Mouse (Mus musculus) neutrophil, adult 65 days (primary cell): ENCODE data around the gene Gtf3c2. TPM values are rescaled to one million over a fixed set of nuclear protein-coding genes. Genes with fewer than 3 reads are reported as not detected.

Source experiments
- total RNA-seq: library from RNA; stranded (reverse); gene quantifications from 2 replicates; pipeline ENCODE4 v1.2.4, GENCODE M21; 2023

Gtf3c2 gene
- total RNA-seq, result 88.6 and 97.9 TPM in 2 replicates

GRCm38 (mm10) chr5:31179766-31180630 lies at the start of gene Gtf3c2, which contains the start of gene Gm29609:
Gene Gtf3c2 (minus strand): TSS chr5:31180144.
Gene Gm29609 (minus strand): TSS chr5:31179911.

GRCm38 (mm10) chr5:31220448-31221303 lies 40.7 kb upstream of the Gtf3c2 start, which contains the start of gene Ppm1g:
Gene Ppm1g (minus strand): TSS chr5:31220687.

GRCm38 (mm10) chr5:31201742-31202590 lies 22.0 kb upstream of the Gtf3c2 start, which contains the start of gene Zfp513:
Gene Zfp513 (minus strand): TSS chr5:31202303.

GRCm38 (mm10) chr5:31192939-31193630 lies 13.1 kb upstream of the Gtf3c2 start, which contains the start of the genes Snx17 and Eif2b4:
Gene Snx17 (plus strand): TSS chr5:31193227.
Gene Eif2b4 (minus strand): TSS chr5:31193430.

GRCm38 (mm10) chr5:31154152-31154553 lies 25.8 kb downstream of the Gtf3c2 start, which contains the start of gene Mpv17:
Gene Mpv17 (minus strand): TSS chr5:31154251.

GRCm38 (mm10) chr5:31138241-31138967 lies 41.5 kb downstream of the Gtf3c2 start, which contains the start of gene Ucn:
Gene Ucn (minus strand): TSS chr5:31138829.

GRCm38 (mm10) chr5:31116354-31116753 lies 63.6 kb downstream of the Gtf3c2 start, which contains the start of gene Trim54:
Gene Trim54 (plus strand): TSS chr5:31116712.

GRCm38 (mm10) chr5:31108000-31108490 lies 71.9 kb downstream of the Gtf3c2 start, which contains the start of gene Slc30a3:
Gene Slc30a3 (minus strand): TSS chr5:31108237.

Other genes starting within 250 kb of the Gtf3c2 start
- gene Cgref1, start 234.6 kb downstream of the Gtf3c2 start, total RNA-seq, result 0.98 TPM in 1 of 2 replicates, not detected in the other
- 430 and 600 TPM in 2 replicates for gene Preb, start 219.8 kb downstream of the Gtf3c2 start, total RNA-seq
- gene Tcf23, start 211.5 kb downstream of the Gtf3c2 start, total RNA-seq, result not detected in 2 replicates
- gene Atraid, start 131.8 kb downstream of the Gtf3c2 start, total RNA-seq, result 11.6 and 17.1 TPM in 2 replicates
- 2.4 and 3.3 TPM in 2 replicates for gene Slc5a6, start 131.2 kb downstream of the Gtf3c2 start, total RNA-seq
- 8.2 and 20.3 TPM in 2 replicates for gene Cad, start 125.4 kb downstream of the Gtf3c2 start, total RNA-seq
- gene Dnajc5g, start 73.9 kb downstream of the Gtf3c2 start, total RNA-seq, result not detected in 2 replicates
- gene Slc30a3, start 71.9 kb downstream of the Gtf3c2 start, total RNA-seq, result not detected in 2 replicates
- not detected in 2 replicates for gene Trim54, start 63.4 kb downstream of the Gtf3c2 start, total RNA-seq
- not detected in 2 replicates for gene Ucn, start 41.3 kb downstream of the Gtf3c2 start, total RNA-seq
- 7.0 and 7.6 TPM in 2 replicates for gene Mpv17, start 25.9 kb downstream of the Gtf3c2 start, total RNA-seq
- gene Gm29609, start 233 bp downstream of the Gtf3c2 start, total RNA-seq, result 0.93 and 2.1 TPM in 2 replicates
- 52.6 and 61.7 TPM in 2 replicates for gene Snx17, start 13.1 kb upstream of the Gtf3c2 start, total RNA-seq
- 16.3 and 17.5 TPM in 2 replicates for gene Eif2b4, start 13.3 kb upstream of the Gtf3c2 start, total RNA-seq
- gene Zfp513, start 22.2 kb upstream of the Gtf3c2 start, total RNA-seq, result 29.5 and 34.6 TPM in 2 replicates
- gene Ppm1g, start 40.5 kb upstream of the Gtf3c2 start, total RNA-seq, result 69.4 and 76.5 TPM in 2 replicates
- 228 and 242 TPM in 2 replicates for gene Nrbp1, start 60.7 kb upstream of the Gtf3c2 start, total RNA-seq
- 0.79 TPM in 1 of 2 replicates, not detected in the other for gene Gm9970, start 61.1 kb upstream of the Gtf3c2 start, total RNA-seq
- 7.4 and 9.2 TPM in 2 replicates for gene Krtcap3, start 71.5 kb upstream of the Gtf3c2 start, total RNA-seq
- 4.3 and 7.5 TPM in 2 replicates for gene Ift172, start 111.0 kb upstream of the Gtf3c2 start, total RNA-seq
- not detected in 2 replicates for gene Fndc4, start 115.9 kb upstream of the Gtf3c2 start, total RNA-seq
- gene Gckr, start 117.3 kb upstream of the Gtf3c2 start, total RNA-seq, result not detected in 2 replicates